9 mouse cellular contexts compared by ENCODE assay signal in the genomic region with DNA sequence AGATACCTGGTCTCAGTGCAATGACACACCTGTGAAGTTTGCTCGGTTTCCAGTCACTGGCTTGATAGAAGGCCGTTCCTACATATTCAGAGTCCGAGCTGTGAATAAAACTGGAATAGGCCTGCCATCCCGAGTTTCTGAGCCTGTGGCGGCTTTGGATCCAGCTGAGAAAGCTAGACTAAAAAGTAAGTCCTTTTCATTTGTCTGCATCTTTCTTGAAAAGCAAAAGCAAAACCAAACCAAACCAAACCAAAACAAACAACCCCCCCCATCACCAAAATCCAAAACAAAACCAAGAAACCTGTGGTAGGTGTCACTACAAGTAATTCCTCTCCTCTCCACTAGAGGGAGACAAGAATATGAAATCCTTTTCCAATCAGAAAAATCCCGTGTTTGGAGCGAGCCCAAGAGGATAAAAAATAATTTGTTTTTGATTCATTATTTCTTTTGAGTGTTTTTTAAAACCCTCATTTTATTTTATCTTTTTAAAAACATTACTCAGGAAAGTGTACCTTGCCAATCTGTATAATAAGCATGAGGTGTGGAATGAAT.
DNase-seq lines count a peak whose midpoint lies in the region; ATAC-seq lines count a peak whose summit lies in the region.
"Had no signal": no experiment of that assay in that cellular context is flagged by ENCODE, and none has a peak within 500 bp of the region (broad histone marks: within the 10 kb centered on the region; RNA-seq: fewer than 3 reads in every experiment).

No protein-coding gene starts in this region.

- no peak overlapping the region for H3K4me2 ChIP-seq in heart, embryonic 11.5 days
- H3K4me2 ChIP-seq: midbrain, embryonic 12.5 days had no signal

- no peak overlapping the region for H3K27ac ChIP-seq in heart, embryonic 11.5 days (ENCODE audit: low read depth, low read length)
- H3K27ac ChIP-seq: midbrain, embryonic 12.5 days had no signal

- H3K36me3 ChIP-seq in heart, embryonic 11.5 days (ENCODE audit: control insufficient read depth, insufficient read depth, low read length), result peaks cover 16% of the 10 kb centered on the region
- H3K36me3 ChIP-seq: midbrain, embryonic 12.5 days had no signal

- ATAC-seq in heart, embryonic 11.5 days (replicated peaks; ENCODE audit: insufficient number of reproducible peaks, low FRiP score, low TSS enrichment), result no peak
- no peak for ATAC-seq in frontal cortex, adult (ENCODE audit: low TSS enrichment)

- no peak overlapping the region for H3K4me3 ChIP-seq in heart, embryonic 11.5 days (ENCODE audit: low read depth, low read length)
- H3K4me3 ChIP-seq: midbrain, embryonic 12.5 days had no signal

- H3K4me1 ChIP-seq in heart, embryonic 11.5 days (ENCODE audit: control insufficient read depth, insufficient read depth, low read length), result no peaks in the 10 kb centered on the region
- H3K4me1 ChIP-seq: midbrain, embryonic 12.5 days had no signal

- 64% methylated on average over 7 of the region's 7 CpGs for WGBS in heart, embryonic 11.5 days (ENCODE audit: insufficient replicate concordance)

- peak; percentile 69 for DNase-seq in heart, adult 11 months
- peak; percentile 37 for DNase-seq in thymus, postnatal 0 days (ENCODE audit: low spot score)
- no peak for DNase-seq in thymus, postnatal 4 days
- DNase-seq in hindlimb bud, embryonic 11.5 days (ENCODE audit: extremely low spot score, low read depth, low spot score), result peak; percentile 46
- no peak for DNase-seq in layer of hippocampus, postnatal 25 days (ENCODE audit: extremely low spot score in 1 of 2, low spot score in 1 of 2)
- no peak for DNase-seq in T-cell, adult 2 months (ENCODE audit: low spot score)

- no peaks in the 10 kb centered on the region for H3K27me3 ChIP-seq in heart, embryonic 11.5 days (ENCODE audit: control insufficient read depth, insufficient read depth, low read length)
- H3K27me3 ChIP-seq: midbrain, embryonic 12.5 days had no signal

- H3K9me3 ChIP-seq in heart, embryonic 11.5 days (replicated peaks; ENCODE audit: control insufficient read depth, low read length), result no peaks in the 10 kb centered on the region
- H3K9me3 ChIP-seq: midbrain, embryonic 12.5 days had no signal

- H3K9ac ChIP-seq in heart, embryonic 11.5 days (ENCODE audit: low read depth, low read length), result no peak overlapping the region
- H3K9ac ChIP-seq: midbrain, embryonic 12.5 days had no signal

Comparison
In these comparisons a context has a peak if more than half of its experiments do, and no peak if none do; other contexts are left out.
1. DNase-seq: peak in heart, adult 11 months (single experiment), thymus, postnatal 0 days (single experiment) and hindlimb bud, embryonic 11.5 days (single experiment); none in thymus, postnatal 4 days (single experiment), layer of hippocampus, postnatal 25 days (0 of 2) and T-cell, adult 2 months (single experiment).